Mouse (Mus musculus) stomach, adult 2 months (tissue): ENCODE measurements around the gene Rgl2. TPM values are rescaled to one million over a fixed set of nuclear protein-coding genes. Genes with fewer than 3 reads are reported as not detected.

Source experiments
- polyA plus RNA-seq: library from polyadenylated mRNA; depleted of rRNA; stranded (reverse); fragments of >200 nt; gene quantifications from 2 replicates; pipeline ENCODE4 v1.2.3, GENCODE M21; 2012; rRNA removed

The Rgl2 gene
- 89.5 and 105 TPM in 2 replicates for polyA plus RNA-seq

DNA sequence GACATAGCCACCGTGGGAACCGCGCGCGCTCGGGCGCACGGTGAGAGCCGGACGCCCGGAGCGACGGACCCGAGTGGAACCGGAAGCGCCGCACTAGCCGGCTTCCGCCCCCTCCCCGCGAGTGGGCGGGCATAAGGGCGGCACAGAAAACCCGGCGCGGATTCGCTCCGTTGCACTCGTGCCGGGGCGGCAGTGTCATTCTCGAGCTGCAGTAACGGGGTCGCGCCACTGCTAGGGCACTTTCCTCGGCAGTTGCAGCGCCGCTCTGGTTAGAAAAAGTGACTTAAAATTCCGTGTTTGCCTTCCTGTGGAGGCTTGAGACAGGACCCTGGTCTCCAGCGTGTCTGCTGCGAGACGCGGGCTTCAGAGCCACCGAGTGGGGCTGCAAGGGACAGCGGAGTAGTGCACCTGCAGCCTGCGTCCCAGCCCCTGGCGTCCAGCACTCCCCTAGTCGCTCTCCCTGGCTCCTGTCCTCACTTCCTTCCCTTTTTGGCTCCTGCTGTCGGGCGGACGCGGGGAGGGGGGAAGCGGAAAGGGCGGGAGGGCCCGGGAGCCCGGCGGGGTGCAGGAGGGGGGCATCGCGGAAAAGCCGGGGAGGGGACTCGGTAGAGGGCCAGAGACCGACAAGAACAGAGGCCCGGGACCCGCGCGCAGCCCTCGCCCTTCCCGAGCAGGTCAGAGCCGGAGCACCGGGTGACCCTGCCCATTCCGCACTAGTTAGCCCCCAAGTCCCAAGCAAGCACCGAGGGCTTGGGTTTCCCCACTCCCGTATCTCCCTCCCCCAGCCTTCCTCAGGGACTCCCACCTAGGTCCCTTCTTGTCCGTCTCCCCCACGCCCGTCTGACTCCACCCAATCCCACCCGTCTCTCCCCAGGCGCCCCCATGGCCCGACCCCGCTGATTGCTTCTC lies at the start of gene Rgl2:
Gene Rgl2 (plus strand): TSS at position 173 of the 909 bp plus-strand sequence.

DNA sequence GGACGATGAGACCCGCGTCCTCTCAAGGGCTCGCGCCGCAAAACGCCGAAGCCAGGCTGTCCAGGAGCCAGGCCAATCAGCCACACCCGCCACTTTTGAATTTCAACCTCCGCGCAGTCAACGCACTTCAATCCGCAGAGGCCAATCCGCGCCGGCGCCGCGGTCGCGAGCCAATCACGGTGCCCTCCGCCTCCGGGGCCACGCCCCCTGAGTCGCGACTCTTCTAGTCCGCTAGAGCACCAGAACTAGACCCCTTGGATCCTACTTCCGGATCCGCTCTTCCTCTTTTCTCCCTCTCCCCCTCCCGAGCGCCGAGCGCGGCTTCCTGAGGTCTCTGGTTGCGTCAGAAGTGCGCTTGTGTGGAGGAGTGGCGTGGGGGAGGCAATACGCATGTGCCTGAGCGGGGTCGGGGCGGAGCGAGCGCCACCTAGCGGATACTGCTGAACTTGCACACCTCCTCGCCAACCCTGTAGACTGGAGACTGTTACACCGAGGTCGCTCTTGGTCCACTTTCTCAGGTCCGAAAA lies 38.7 kb upstream of the Rgl2 start, which contains the start of gene Kifc1:
Gene Kifc1 (minus strand): TSS at position 129 of the 527 bp plus-strand sequence.

DNA sequence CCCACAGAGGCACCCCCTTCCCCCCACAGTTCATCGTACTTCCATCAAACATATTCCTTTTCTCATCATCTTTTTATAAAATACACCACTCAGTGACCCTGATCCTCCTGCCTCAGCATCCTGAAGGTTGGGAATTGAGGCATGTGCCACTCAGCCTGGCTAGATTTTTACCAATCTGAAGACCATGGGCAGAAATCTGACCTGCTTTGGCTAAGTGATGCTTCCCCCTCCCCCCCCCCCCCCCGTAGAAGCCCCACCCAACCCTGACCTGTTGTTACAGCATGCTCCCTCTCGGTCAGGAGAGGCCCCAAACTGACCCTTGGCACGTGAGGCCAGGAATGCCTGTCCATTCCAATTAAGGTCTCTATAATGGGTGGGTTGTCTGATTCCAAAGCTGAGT lies 24.5 kb upstream of the Rgl2 start, which contains the start of gene Platr17:
Gene Platr17 (plus strand): TSS at position 301 of the 400 bp plus-strand sequence.

DNA sequence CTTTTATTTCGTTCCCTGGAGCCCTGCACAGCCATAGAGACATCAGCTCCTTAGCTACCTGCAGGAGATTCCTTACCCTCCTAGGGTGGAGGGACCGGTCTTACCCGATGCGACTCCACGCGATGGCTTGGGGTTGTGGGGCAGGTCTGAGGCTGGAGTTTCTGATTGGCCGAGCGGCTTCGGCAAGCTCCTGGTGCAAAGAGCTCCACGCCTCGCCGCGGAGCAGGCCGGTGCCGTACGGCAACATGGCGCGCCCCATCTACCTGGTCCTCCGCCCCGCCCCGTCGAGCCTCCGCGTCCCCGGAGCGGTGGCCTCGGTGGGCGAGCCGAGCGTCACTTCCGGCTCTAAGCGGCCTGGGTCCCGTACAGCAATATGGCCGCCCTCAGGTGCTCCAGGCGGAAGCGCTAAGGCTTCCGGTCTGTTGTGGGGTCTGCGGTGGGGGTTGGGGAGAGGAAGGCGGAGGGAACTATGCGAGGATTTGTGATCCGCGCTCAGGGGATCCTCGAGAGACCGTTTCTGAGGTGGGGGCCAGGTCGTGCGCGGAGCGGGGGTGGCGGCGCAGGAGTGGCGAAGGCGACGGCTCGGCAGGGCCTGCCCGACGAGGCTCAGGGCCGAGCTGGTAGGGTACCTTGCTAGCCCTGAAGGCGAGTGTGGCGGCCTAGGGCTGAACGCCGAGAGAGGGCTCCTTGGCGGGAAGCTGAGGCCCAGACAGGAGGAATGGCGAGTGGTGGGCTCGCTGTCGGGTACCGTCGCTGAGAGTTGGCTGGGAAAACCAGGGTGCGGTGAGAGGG lies 20.1 kb upstream of the Rgl2 start, which contains the start of gene Daxx:
Gene Daxx (plus strand): TSS at position 338 of the 792 bp plus-strand sequence.

DNA sequence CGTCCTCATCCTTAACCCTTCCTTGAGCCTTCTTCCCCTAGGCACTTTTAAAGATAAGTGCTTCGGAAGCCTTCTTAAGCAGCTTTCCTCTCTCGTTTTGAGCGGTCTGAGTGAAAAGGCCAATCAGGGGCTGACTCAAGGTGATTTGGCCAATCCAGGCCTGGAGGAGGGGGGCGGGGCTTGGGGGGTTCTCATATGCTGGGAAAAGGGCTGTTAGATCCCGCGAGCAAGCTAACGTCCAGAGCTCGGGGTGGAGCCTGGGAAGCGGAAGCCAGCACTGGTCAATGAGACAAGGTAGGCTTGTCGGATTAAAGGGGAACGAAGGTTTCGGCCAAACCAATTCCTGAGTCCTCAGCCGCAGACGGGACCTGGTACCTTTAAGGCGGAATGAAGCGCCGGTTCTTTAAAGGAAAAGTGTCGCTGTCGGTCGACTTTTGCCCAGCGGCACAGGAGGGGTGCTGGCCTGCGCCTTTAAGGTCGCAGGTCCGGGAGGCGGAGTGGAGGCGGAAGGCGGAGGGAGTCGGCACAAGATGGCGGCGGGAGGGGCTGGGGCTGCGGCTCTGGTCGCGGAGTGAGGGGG lies 13.6 kb upstream of the Rgl2 start, which contains the start of the genes Tapbp and Zbtb22:
Gene Tapbp (plus strand): TSS at position 229 of the 580 bp plus-strand sequence.
Gene Zbtb22 (plus strand): TSS at position 234 of the 580 bp plus-strand sequence.

DNA sequence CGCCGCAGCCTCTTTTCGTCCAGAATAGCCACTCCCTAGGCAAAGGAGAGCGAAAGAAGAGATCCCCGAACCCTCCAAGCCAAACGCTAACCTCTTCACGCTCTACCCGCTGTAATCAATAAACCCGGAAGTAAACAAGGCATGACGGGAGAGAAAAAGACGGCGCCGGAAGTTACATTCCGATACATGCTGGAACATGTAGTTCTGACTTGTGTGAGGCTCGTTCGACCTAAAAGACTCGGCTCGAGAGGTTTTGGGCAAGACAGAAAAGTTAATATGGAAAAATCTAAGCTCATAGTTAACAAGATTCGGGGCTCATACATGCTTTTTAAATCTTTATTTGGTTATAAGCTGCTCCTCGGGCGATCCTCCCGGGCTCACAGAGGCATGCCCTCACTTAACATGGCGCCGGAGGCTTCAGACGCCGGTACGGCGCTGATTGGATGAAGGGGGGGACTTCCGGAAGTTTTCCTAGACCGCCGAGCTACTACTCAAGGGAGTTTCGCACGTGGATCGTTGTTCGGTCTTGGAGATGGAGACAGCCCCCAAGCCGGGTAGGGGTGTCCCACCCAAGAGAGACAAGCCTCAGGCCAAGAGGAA lies 11.0 kb downstream of the Rgl2 start, which contains the start of the genes Pfdn6 and Wdr46:
Gene Pfdn6 (minus strand): TSS at position 138 of the 600 bp plus-strand sequence.
Gene Wdr46 (plus strand): TSS at position 455 of the 600 bp plus-strand sequence.

DNA sequence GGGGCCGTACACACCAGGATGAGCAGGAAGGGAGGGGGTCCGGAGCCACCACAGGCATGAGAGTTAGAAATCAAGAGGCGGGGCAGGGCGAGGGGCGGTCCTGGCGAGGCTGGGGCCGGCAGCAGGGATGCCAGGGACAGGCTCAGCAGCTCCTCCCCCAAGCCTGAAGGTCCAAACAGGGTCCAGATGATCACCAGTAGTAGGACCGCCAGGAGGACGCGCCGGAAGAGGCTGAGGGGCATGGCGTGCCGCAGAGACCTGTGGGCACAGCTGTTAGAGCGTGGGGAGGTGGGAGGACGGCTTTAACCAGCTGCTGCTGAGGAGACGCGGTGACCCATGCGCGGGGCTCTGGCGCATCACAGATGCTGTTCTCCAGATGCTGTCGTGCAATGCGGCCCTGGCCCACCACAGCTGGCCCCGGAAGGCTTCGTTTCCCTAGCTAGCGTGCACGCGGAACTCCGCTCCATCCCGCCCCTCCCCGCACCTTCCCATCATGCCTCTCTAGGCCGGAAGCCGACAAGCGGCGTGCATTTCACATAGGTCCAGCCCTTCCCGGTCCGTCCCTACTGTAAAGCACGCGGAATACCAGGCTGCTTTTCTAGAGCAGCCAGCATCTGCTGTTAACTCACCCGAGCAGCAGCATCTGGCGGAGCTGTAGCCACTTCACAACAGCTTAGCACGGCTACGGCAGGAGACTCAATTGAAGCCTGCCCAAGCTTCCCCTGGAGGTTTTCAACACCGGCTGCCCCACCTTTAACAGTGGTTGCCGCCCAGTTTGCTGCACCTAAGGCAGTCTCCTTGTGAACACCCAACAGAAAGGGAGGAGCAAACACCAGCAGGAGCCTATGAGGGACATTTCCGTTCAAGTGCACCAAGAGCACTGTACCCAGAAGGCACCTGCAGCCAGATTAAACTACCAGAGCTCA lies 21.9 kb downstream of the Rgl2 start, which contains the start of gene B3galt4:
Gene B3galt4 (minus strand): TSS at position 468 of the 926 bp plus-strand sequence.

DNA sequence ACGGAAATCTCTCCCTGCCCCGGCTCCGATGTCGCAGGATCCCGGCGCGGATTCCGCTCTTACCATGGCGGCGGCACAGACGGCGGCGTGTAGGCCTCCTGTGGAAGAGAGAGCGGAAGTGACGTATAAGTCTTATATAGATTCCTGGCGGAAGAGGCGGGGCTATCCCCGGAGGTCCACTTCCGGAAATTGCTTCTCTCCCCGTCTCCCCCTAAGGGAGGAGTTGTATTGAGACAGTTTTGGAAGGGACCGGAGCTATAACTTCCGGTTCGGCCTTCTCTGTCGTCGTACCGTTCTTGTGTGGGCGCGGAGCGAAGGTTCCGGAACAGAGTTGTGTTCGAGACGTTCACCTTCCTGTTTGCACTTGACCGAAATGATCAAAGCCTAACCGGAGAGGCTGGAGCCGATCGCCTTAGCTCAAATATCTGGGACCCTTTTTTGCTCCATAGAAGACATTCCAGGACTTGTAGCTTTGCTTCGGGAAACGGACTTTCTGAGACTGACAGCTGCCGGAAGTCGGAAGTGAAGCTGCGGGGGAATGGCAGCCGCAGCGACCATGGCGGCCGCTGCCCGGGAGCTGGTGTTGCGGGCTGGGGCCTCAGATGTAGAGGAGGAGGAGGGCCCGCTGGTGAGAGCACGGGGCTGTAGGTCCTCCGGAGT lies 26.3 kb downstream of the Rgl2 start, which contains the start of the genes Vps52 and Rps18:
Gene Vps52 (plus strand): TSS at position 258 of the 660 bp plus-strand sequence.
Gene Rps18 (minus strand): TSS at position 447 of the 660 bp plus-strand sequence.

Other genes starting within 250 kb of the Rgl2 start
- 27.4 and 31.2 TPM in 2 replicates for gene Hnrnpm, start 242.7 kb upstream of the Rgl2 start, polyA plus RNA-seq
- gene March2, start 210.9 kb upstream of the Rgl2 start, polyA plus RNA-seq = 42.8 and 60.2 TPM in 2 replicates
- 166 and 168 TPM in 2 replicates for gene Rab11b, start 169.0 kb upstream of the Rgl2 start, polyA plus RNA-seq
- gene Angptl4, start 147.7 kb upstream of the Rgl2 start, polyA plus RNA-seq = 9.7 and 11.8 TPM in 2 replicates
- gene Kank3, start 119.0 kb upstream of the Rgl2 start, polyA plus RNA-seq = 19.7 and 19.8 TPM in 2 replicates
- 241 and 248 TPM in 2 replicates for gene Rps28, start 105.0 kb upstream of the Rgl2 start, polyA plus RNA-seq
- 233 and 376 TPM in 2 replicates for gene Ndufa7, start 105.0 kb upstream of the Rgl2 start, polyA plus RNA-seq
- 13.4 and 44.6 TPM in 2 replicates for gene Cd320, start 86.5 kb upstream of the Rgl2 start, polyA plus RNA-seq
- not detected in 2 replicates for gene Gm7029, start 55.7 kb upstream of the Rgl2 start, polyA plus RNA-seq
- gene Kifc1, start 38.9 kb upstream of the Rgl2 start, polyA plus RNA-seq = 2.8 and 3.9 TPM in 2 replicates
- gene Platr17, start 24.4 kb upstream of the Rgl2 start, polyA plus RNA-seq = 0.18 and 0.26 TPM in 2 replicates
- gene Daxx, start 20.1 kb upstream of the Rgl2 start, polyA plus RNA-seq = 25.6 and 26.2 TPM in 2 replicates
- gene Tapbp, start 13.6 kb upstream of the Rgl2 start, polyA plus RNA-seq = 92.0 and 99.2 TPM in 2 replicates
- gene Zbtb22, start 13.6 kb upstream of the Rgl2 start, polyA plus RNA-seq = 45.0 and 64.9 TPM in 2 replicates
- 5.2 and 6.8 TPM in 2 replicates for gene Pfdn6, start 10.8 kb downstream of the Rgl2 start, polyA plus RNA-seq
- gene Wdr46, start 11.1 kb downstream of the Rgl2 start, polyA plus RNA-seq = 8.8 and 11.1 TPM in 2 replicates
- gene B3galt4, start 21.9 kb downstream of the Rgl2 start, polyA plus RNA-seq = 16.9 and 20.2 TPM in 2 replicates
- gene Vps52, start 26.3 kb downstream of the Rgl2 start, polyA plus RNA-seq = 30.6 and 32.9 TPM in 2 replicates
- 111 and 142 TPM in 2 replicates for gene Rps18, start 26.5 kb downstream of the Rgl2 start, polyA plus RNA-seq
- 1,329 and 1,533 TPM in 2 replicates for gene H2-K1, start 70.8 kb downstream of the Rgl2 start, polyA plus RNA-seq
- gene Ring1, start 95.1 kb downstream of the Rgl2 start, polyA plus RNA-seq = 16.2 and 20.2 TPM in 2 replicates
- 42.2 and 91.2 TPM in 2 replicates for gene H2-Ke6, start 98.5 kb downstream of the Rgl2 start, polyA plus RNA-seq
- 101 and 145 TPM in 2 replicates for gene Slc39a7, start 102.1 kb downstream of the Rgl2 start, polyA plus RNA-seq
- 41.3 and 55.6 TPM in 2 replicates for gene Rxrb, start 102.3 kb downstream of the Rgl2 start, polyA plus RNA-seq
- 1.1 and 2.3 TPM in 2 replicates for gene Col11a2, start 109.9 kb downstream of the Rgl2 start, polyA plus RNA-seq
- gene H2-Oa, start 162.8 kb downstream of the Rgl2 start, polyA plus RNA-seq = 0.70 and 4.2 TPM in 2 replicates
- 11.1 and 18.4 TPM in 2 replicates for gene H2-DMa, start 190.0 kb downstream of the Rgl2 start, polyA plus RNA-seq
- gene Brd2, start 193.1 kb downstream of the Rgl2 start, polyA plus RNA-seq = 49.0 and 51.3 TPM in 2 replicates
- 1.7 and 3.5 TPM in 2 replicates for gene H2-DMb2, start 213.8 kb downstream of the Rgl2 start, polyA plus RNA-seq
- 15.8 and 34.6 TPM in 2 replicates for gene H2-DMb1, start 223.5 kb downstream of the Rgl2 start, polyA plus RNA-seq